Mouse (Mus musculus): ENCODE results near the gene Tuba1c. TPM values are rescaled to one million over a fixed set of nuclear protein-coding genes. Genes with fewer than 3 reads are reported as not detected.
A peak's percentile ranks its signal among the peaks of the same experiment; 100 is the strongest.

Gene Tuba1c
- total and polyA plus RNA-seq, 2 experiments: 60.9 to 281 TPM

- H3K36me3 ChIP-seq (ENCODE audit: control insufficient read depth, insufficient read depth, low read length): no peaks in the 10 kb centered on the region
- H3K4me3 ChIP-seq (ENCODE audit: insufficient read depth, low read depth, low read length): no peak overlapping the region
- no peaks in the 10 kb centered on the region for H3K79me2 ChIP-seq (ENCODE audit: control insufficient read depth, insufficient read depth, low read length)
- WGBS: 30% methylated on average over 13 of the region's 13 CpGs
- peaks cover 7% of the 10 kb centered on the region for H3K4me1 ChIP-seq (ENCODE audit: control insufficient read depth, insufficient read depth, low read length)
- DNase-seq (ENCODE audit: extremely low read depth, low read depth, low spot score): peak; percentile 44
- TF ChIP-seq POLR2A (IDR thresholded peaks at IDR 0.05; ENCODE audit: extremely low read depth, insufficient read depth, low read length): no peak
- peak; percentile 69 for TF ChIP-seq CTCF (IDR thresholded peaks at IDR 0.05; ENCODE audit: low read depth, low read length)
- no peaks in the 10 kb centered on the region for H3K27me3 ChIP-seq (ENCODE audit: control insufficient read depth, insufficient read depth, low read length)
- no peak overlapping the region for H3K27ac ChIP-seq (replicated peaks; ENCODE audit: insufficient read depth, low read depth, low read length)
- no peak overlapping the region for H3K9ac ChIP-seq (ENCODE audit: low read depth, low read length)
These were observed 20.0 kb downstream of the Tuba1c start for GRCm38 (mm10) chr15:99049473-99050253.

- H3K4me3 ChIP-seq (ENCODE audit: insufficient read depth, low read depth, low read length): no peak overlapping the region
- no peak for TF ChIP-seq POLR2A (IDR thresholded peaks at IDR 0.05; ENCODE audit: extremely low read depth, insufficient read depth, low read length)
- no peak for TF ChIP-seq CTCF (IDR thresholded peaks at IDR 0.05; ENCODE audit: low read depth, low read length)
- no peak overlapping the region for H3K27ac ChIP-seq (replicated peaks; ENCODE audit: insufficient read depth, low read depth, low read length)
- no peaks in the 10 kb centered on the region for H3K36me3 ChIP-seq (ENCODE audit: control insufficient read depth, insufficient read depth, low read length)
- H3K27me3 ChIP-seq (ENCODE audit: control insufficient read depth, insufficient read depth, low read length): peaks cover 20% of the 10 kb centered on the region
- no peak for DNase-seq (ENCODE audit: extremely low read depth, low read depth, low spot score)
- H3K9ac ChIP-seq (ENCODE audit: low read depth, low read length): no peak overlapping the region
- 26% methylated on average over 9 of the region's 9 CpGs for WGBS
- peaks cover 3% of the 10 kb centered on the region; the same call in 1 of the 2 replicates for H3K4me1 ChIP-seq (ENCODE audit: control insufficient read depth, insufficient read depth, low read length)
- H3K79me2 ChIP-seq (ENCODE audit: control insufficient read depth, insufficient read depth, low read length): no peaks in the 10 kb centered on the region
These were observed 23.7 kb downstream of the Tuba1c start for GRCm38 (mm10) chr15:99053373-99053772.

- no peaks in the 10 kb centered on the region for H3K79me2 ChIP-seq (ENCODE audit: control insufficient read depth, insufficient read depth, low read length)
- H3K27ac ChIP-seq (replicated peaks; ENCODE audit: insufficient read depth, low read depth, low read length): no peak within 1 kb of the TSS
- H3K4me1 ChIP-seq (ENCODE audit: control insufficient read depth, insufficient read depth, low read length): peaks cover 3% of the 10 kb centered on the region; the same call in 1 of the 2 replicates
- WGBS: 8% methylated on average over 30 of the region's 30 CpGs
- 0 out of 2 replicates have a peak within 1 kb of the TSS, but pooled peaks have one; percentile 6 for H3K9ac ChIP-seq (ENCODE audit: low read depth, low read length)
- peak within 1 kb of the TSS; percentile 28; the same call in 1 of the 2 replicates for H3K4me3 ChIP-seq (ENCODE audit: insufficient read depth, low read depth, low read length)
- peaks cover 20% of the 10 kb centered on the region for H3K27me3 ChIP-seq (ENCODE audit: control insufficient read depth, insufficient read depth, low read length)
- no peaks in the 10 kb centered on the region for H3K36me3 ChIP-seq (ENCODE audit: control insufficient read depth, insufficient read depth, low read length)
- no peak for DNase-seq (ENCODE audit: extremely low read depth, low read depth, low spot score)
- TF ChIP-seq CTCF (IDR thresholded peaks at IDR 0.05; ENCODE audit: low read depth, low read length): no peak
These were observed 25.3 kb downstream of the Tuba1c start, which contains the start of gene Prph for GRCm38 (mm10) chr15:99055040-99055439. Prph (plus strand) TSS chr15:99055174.

- H3K27ac ChIP-seq (replicated peaks; ENCODE audit: insufficient read depth, low read depth, low read length): no peak overlapping the region
- 0 out of 2 replicates have a peak overlapping the region, but pooled peaks have one; percentile 6 for H3K9ac ChIP-seq (ENCODE audit: low read depth, low read length)
- H3K79me2 ChIP-seq (ENCODE audit: control insufficient read depth, insufficient read depth, low read length): no peaks in the 10 kb centered on the region
- no peak for TF ChIP-seq POLR2A (IDR thresholded peaks at IDR 0.05; ENCODE audit: extremely low read depth, insufficient read depth, low read length)
- no peak for TF ChIP-seq CTCF (IDR thresholded peaks at IDR 0.05; ENCODE audit: low read depth, low read length)
- peaks cover 3% of the 10 kb centered on the region; the same call in 1 of the 2 replicates for H3K4me1 ChIP-seq (ENCODE audit: control insufficient read depth, insufficient read depth, low read length)
- H3K36me3 ChIP-seq (ENCODE audit: control insufficient read depth, insufficient read depth, low read length): no peaks in the 10 kb centered on the region
- 2% methylated on average over 37 of the region's 37 CpGs for WGBS
- no peak for DNase-seq (ENCODE audit: extremely low read depth, low read depth, low spot score)
- peak overlapping the region; percentile 28; the same call in 1 of the 2 replicates for H3K4me3 ChIP-seq (ENCODE audit: insufficient read depth, low read depth, low read length)
- H3K27me3 ChIP-seq (ENCODE audit: control insufficient read depth, insufficient read depth, low read length): peaks cover 20% of the 10 kb centered on the region
These were observed 25.8 kb downstream of the Tuba1c start for GRCm38 (mm10) chr15:99055511-99055961.

GRCm38 (mm10) chr15:99056332-99056731 lies 26.6 kb downstream of the Tuba1c start:
- no peak overlapping the region for H3K27ac ChIP-seq (replicated peaks; ENCODE audit: insufficient read depth, low read depth, low read length)
- no peak for TF ChIP-seq POLR2A (IDR thresholded peaks at IDR 0.05; ENCODE audit: extremely low read depth, insufficient read depth, low read length)
- TF ChIP-seq CTCF (IDR thresholded peaks at IDR 0.05; ENCODE audit: low read depth, low read length): peak; percentile 80
- whole genome bisulfite sequencing: 11% methylated on average over 14 of the region's 14 CpGs
- peak; percentile 29 for DNase-seq (ENCODE audit: extremely low read depth, low read depth, low spot score)
- no peaks in the 10 kb centered on the region for H3K36me3 ChIP-seq (ENCODE audit: control insufficient read depth, insufficient read depth, low read length)
- H3K27me3 ChIP-seq (ENCODE audit: control insufficient read depth, insufficient read depth, low read length): peaks cover 20% of the 10 kb centered on the region
- no peaks in the 10 kb centered on the region for H3K79me2 ChIP-seq (ENCODE audit: control insufficient read depth, insufficient read depth, low read length)
- H3K4me1 ChIP-seq (ENCODE audit: control insufficient read depth, insufficient read depth, low read length): peaks cover 3% of the 10 kb centered on the region; the same call in 1 of the 2 replicates
- H3K4me3 ChIP-seq (ENCODE audit: insufficient read depth, low read depth, low read length): no peak overlapping the region
- H3K9ac ChIP-seq (ENCODE audit: low read depth, low read length): no peak overlapping the region
